Mouse (Mus musculus) stomach, postnatal 0 days (tissue): ENCODE measurements around the gene Tmem229a. TPM values are rescaled to one million over a fixed set of nuclear protein-coding genes. Genes with fewer than 3 reads are reported as not detected.

Experiments
- ATAC-seq: fragments of 200-750 bp; cut with Nextera tagmentation; 2 replicates; pipeline ENCODE4 v1.8.0; 2017; ENCODE audit not compliant: low FRiP score, low TSS enrichment
- DNase-seq: peaks from one replicate; pipeline ENCODE4 v3.0.0-alpha.2; 2016; ENCODE audit warnings: low spot score
- H3K27ac ChIP-seq: fragments of 300-500 bp; sonication (generic); replicated peaks from 2 replicates; pipeline ENCODE4 v1.5.1; 2014; ENCODE audit warnings: mild to moderate bottlenecking, control low read depth
- H3K27me3 ChIP-seq: fragments of 300-500 bp; sonication (generic); 2 replicates; pipeline ENCODE4 v1.6.1; 2014; ENCODE audit warnings: low read length; ENCODE audit not compliant: control insufficient read depth, insufficient read depth
- H3K36me3 ChIP-seq: fragments of 300-500 bp; sonication (generic); 2 replicates; pipeline ENCODE4 v1.6.1; 2014; ENCODE audit warnings: low read length, mixed read lengths; ENCODE audit not compliant: control insufficient read depth, insufficient read depth
- H3K4me1 ChIP-seq: fragments of 300-500 bp; sonication (generic); replicated peaks from 2 replicates; pipeline ENCODE4 v1.6.1; 2014; ENCODE audit warnings: antibody characterized with exemption; ENCODE audit not compliant: control insufficient read depth, insufficient read depth
- H3K4me2 ChIP-seq: fragments of 300-500 bp; sonication (generic); replicated peaks from 2 replicates; pipeline ENCODE4 v1.6.1; 2014; ENCODE audit warnings: low read depth, mild to moderate bottlenecking, control low read depth, moderate library complexity
- H3K4me3 ChIP-seq: fragments of 300-500 bp; sonication (generic); 2 replicates; pipeline ENCODE4 v1.5.1; 2014; ENCODE audit warnings: low read depth, low read length, control low read depth
- H3K9ac ChIP-seq: fragments of 300-500 bp; sonication (generic); 2 replicates; pipeline ENCODE4 v1.6.1; 2014; ENCODE audit warnings: mild to moderate bottlenecking, low read length, control low read depth, mixed read lengths
- H3K9me3 ChIP-seq: fragments of 300-500 bp; sonication (generic); 2 replicates; pipeline ENCODE4 v1.6.1; 2016; ENCODE audit warnings: low read length; ENCODE audit not compliant: control insufficient read depth
- CTCF ChIP-seq: IDR thresholded peaks from 2 replicates; pipeline ENCODE4 v1.5.1; 2016; ENCODE audit warnings: antibody characterized with exemption, low read depth, mild to moderate bottlenecking, moderate library complexity
- EP300 ChIP-seq: optimal IDR thresholded peaks from 2 replicates; pipeline ENCODE3; 2016; ENCODE audit warnings: antibody characterized with exemption
- WGBS: fragments of 180-500 bp; shearing (Covaris S2); extraction: QIAGEN DNeasy Blood & Tissue Kit; methylation state at CpG from one replicate; pipeline ENCODE4 v1.1.7; 2014; 5-methylcytosine and 5-hydroxymethylcytosine counted together
- polyA plus RNA-seq: library from polyadenylated mRNA; unstranded; fragments of >200 nt; fragmentation: Nextera tagmentation; extraction: Ambion mirVana; gene quantifications from 2 replicates; pipeline ENCODE4 v1.2.1, GENCODE M21; 2015

The Tmem229a gene
- polyA plus RNA-seq, 1 experiment from 2014 or later = 1.0 TPM

- 78% methylated on average over 5 of the region's 5 CpGs for WGBS
- no peaks in the 10 kb centered on the region for H3K4me1 ChIP-seq
- no peak overlapping the region for H3K27ac ChIP-seq
- ATAC-seq (no peak), DNase-seq (no peak)
- H3K9ac ChIP-seq = no peak overlapping the region
- H3K36me3 ChIP-seq = no peaks in the 10 kb centered on the region
- H3K4me2 ChIP-seq = no peak overlapping the region
- TF ChIP-seq EP300 = no peak
- TF ChIP-seq CTCF = no peak
- no peaks in the 10 kb centered on the region for H3K9me3 ChIP-seq
- no peak overlapping the region for H3K4me3 ChIP-seq
- 0 out of 2 replicates have a peak, but pooled peaks cover 2% of the 10 kb centered on the region for H3K27me3 ChIP-seq
Observed at GRCm38 (mm10) chr6:24952341-24952740, 3.8 kb downstream of the Tmem229a start.

GRCm38 (mm10) chr6:24950669-24951068, 5.4 kb downstream of the Tmem229a start:
- WGBS = 77% methylated on average over 2 of the region's 2 CpGs

GRCm38 (mm10) chr6:24925076-24925785, 30.9 kb downstream of the Tmem229a start:
- H3K4me3 ChIP-seq = no peak overlapping the region
- no peak for DNase-seq
- TF ChIP-seq EP300 = no peak
- TF ChIP-seq CTCF = no peak
- H3K36me3 ChIP-seq = no peaks in the 10 kb centered on the region
- WGBS = 89% methylated on average over 11 of the region's 11 CpGs
- no peak overlapping the region for H3K4me2 ChIP-seq
- no peak overlapping the region for H3K9ac ChIP-seq
- ATAC-seq = no peak
- no peak overlapping the region for H3K27ac ChIP-seq
- no peaks in the 10 kb centered on the region for H3K4me1 ChIP-seq
- H3K9me3 ChIP-seq = no peaks in the 10 kb centered on the region
- H3K27me3 ChIP-seq = no peaks in the 10 kb centered on the region

More at GRCm38 (mm10) chr6:24950669-24951068, 5.4 kb downstream of the Tmem229a start:
- Histone ChIP-seq H3K9me3 (no peaks in the 10 kb centered on the region), H3K9ac (no peak overlapping the region), H3K27me3 (0 out of 2 replicates have a peak, but pooled peaks cover 2% of the 10 kb centered on the region), H3K36me3 (no peaks in the 10 kb centered on the region), H3K4me1 (no peaks in the 10 kb centered on the region), H3K4me3 (no peak overlapping the region), H3K27ac (no peak overlapping the region), H3K4me2 (no peak overlapping the region)
- ATAC-seq (no peak), DNase-seq (no peak)
- TF ChIP-seq CTCF (no peak), EP300 (no peak)

- Histone ChIP-seq H3K4me2 (no peak overlapping the region), H3K27me3 (no peaks in the 10 kb centered on the region), H3K4me1 (no peaks in the 10 kb centered on the region), H3K4me3 (no peak overlapping the region), H3K27ac (no peak overlapping the region), H3K9me3 (no peaks in the 10 kb centered on the region), H3K36me3 (no peaks in the 10 kb centered on the region), H3K9ac (no peak overlapping the region)
- WGBS = 68% methylated on average over 2 of the region's 2 CpGs
- ATAC-seq = no peak
- no peak for TF ChIP-seq CTCF
- TF ChIP-seq EP300 = no peak
- no peak for DNase-seq
Observed at GRCm38 (mm10) chr6:24913591-24913990, 42.5 kb downstream of the Tmem229a start.

- Histone ChIP-seq H3K4me3 (no peak overlapping the region), H3K9ac (no peak overlapping the region), H3K4me1 (no peaks in the 10 kb centered on the region), H3K36me3 (no peaks in the 10 kb centered on the region), H3K27ac (no peak overlapping the region), H3K27me3 (no peaks in the 10 kb centered on the region), H3K9me3 (no peaks in the 10 kb centered on the region), H3K4me2 (no peak overlapping the region)
- TF ChIP-seq EP300 = no peak
- no peak for TF ChIP-seq CTCF
- ATAC-seq = no peak
- DNase-seq = no peak
Observed at GRCm38 (mm10) chr6:24910728-24911105, 45.4 kb downstream of the Tmem229a start.

GRCm38 (mm10) chr6:24910016-24910727, 45.9 kb downstream of the Tmem229a start:
- ATAC-seq = no peak
- 47% methylated on average over 2 of the region's 2 CpGs for WGBS
- H3K27ac ChIP-seq = no peak overlapping the region

More at GRCm38 (mm10) chr6:24910016-24910727, 45.9 kb downstream of the Tmem229a start:
- H3K36me3 ChIP-seq = no peaks in the 10 kb centered on the region
- H3K9me3 ChIP-seq = no peaks in the 10 kb centered on the region
- H3K27me3 ChIP-seq = no peaks in the 10 kb centered on the region
- no peak overlapping the region for H3K4me2 ChIP-seq
- no peaks in the 10 kb centered on the region for H3K4me1 ChIP-seq
- no peak for DNase-seq
- no peak overlapping the region for H3K4me3 ChIP-seq
- TF ChIP-seq CTCF (no peak), EP300 (no peak)
- H3K9ac ChIP-seq = no peak overlapping the region
